Mouse (Mus musculus) MEL (cell line): ENCODE measurements at regions not wholly inside any gene's neighbourhood (a gene's known extent, or its start where the extent isn't known, plus 50 kb on each side); places are given as distances from the start of the nearest gene placed in this dataset.

Source experiments
- DNase-seq: peaks from one replicate; pipeline ENCODE4 v3.0.0; 2011; ENCODE audit warnings: low read depth, low spot score
- H3K27ac ChIP-seq: 2 replicates; pipeline ENCODE4 v1.5.1; 2012; ENCODE audit warnings: low read depth, mild to moderate bottlenecking, control low read depth, low read length, moderate library complexity; ENCODE audit not compliant: control insufficient read depth
- H3K27me3 ChIP-seq, 2 experiments: fragments of 150-350 bp in 1 of 2; sonication (generic) in 1 of 2; 2 replicates each; pipeline ENCODE4 v1.6.1; 2012; ENCODE audit warnings: low read length in 2 of 2, mild to moderate bottlenecking in 2 of 2, improper control_type of control experiment in 1 of 2, moderate library complexity in 1 of 2; ENCODE audit not compliant: insufficient read depth in 2 of 2, control insufficient read depth in 1 of 2
- H3K36me3 ChIP-seq, 2 experiments: 2 replicates each; pipeline ENCODE4 v1.6.1; 2012 to 2014; ENCODE audit warnings: low read length in 2 of 2, improper control_type of control experiment in 1 of 2, inconsistent platforms in 1 of 2, mild to moderate bottlenecking in 1 of 2; ENCODE audit not compliant: insufficient read depth in 2 of 2, control insufficient read depth in 1 of 2
- H3K4me1 ChIP-seq, 2 experiments: fragments of 150-350 bp in 1 of 2; sonication (generic) in 1 of 2; 2 replicates each; pipeline ENCODE4 v1.6.1; 2012; ENCODE audit warnings: low read length in 2 of 2, improper control_type of control experiment in 1 of 2, mild to moderate bottlenecking in 1 of 2; ENCODE audit not compliant: insufficient read depth in 2 of 2, control insufficient read depth in 1 of 2
- H3K4me3 ChIP-seq, 2 experiments: fragments of 150-350 bp in 1 of 2; sonication (generic) in 1 of 2; 2 replicates each; pipeline ENCODE4 v1.5.1; 2012; ENCODE audit warnings: low read depth in 2 of 2, low read length in 2 of 2, mild to moderate bottlenecking in 2 of 2, moderate library complexity in 2 of 2, control low read depth in 1 of 2, improper control_type of control experiment in 1 of 2; ENCODE audit not compliant: control insufficient read depth in 1 of 2, insufficient read depth in 1 of 2
- H3K79me2 ChIP-seq: 2 replicates; pipeline ENCODE4 v1.6.1; 2012; ENCODE audit warnings: mild to moderate bottlenecking, low read length, moderate library complexity; ENCODE audit not compliant: control insufficient read depth, poor library complexity, insufficient read depth
- H3K9ac ChIP-seq: 2 replicates; pipeline ENCODE4 v1.6.1; 2012; ENCODE audit warnings: low read depth, mild to moderate bottlenecking, control low read depth, low read length, moderate library complexity; ENCODE audit not compliant: control insufficient read depth, poor library complexity, severe bottlenecking
- H3K9me3 ChIP-seq: fragments of 150-350 bp; sonication (generic); replicated peaks from 2 replicates; pipeline ENCODE4 v1.6.1; 2012; ENCODE audit warnings: mild to moderate bottlenecking, low read length, improper control_type of control experiment, moderate library complexity; ENCODE audit not compliant: insufficient read depth
- BHLHE40 ChIP-seq: IDR thresholded peaks from 2 replicates; pipeline ENCODE4 v1.6.1; 2012; ENCODE audit warnings: low read depth, mild to moderate bottlenecking, inconsistent platforms, low read length, improper control_type of control experiment, borderline replicate concordance
- CHD1 ChIP-seq: IDR thresholded peaks from 2 replicates; pipeline ENCODE4 v1.6.1; 2012; ENCODE audit warnings: low read depth, mild to moderate bottlenecking, inconsistent platforms, low read length, improper control_type of control experiment
- E2F4 ChIP-seq: IDR thresholded peaks from 2 replicates; pipeline ENCODE4 v1.6.1; 2011; ENCODE audit warnings: low read depth, low read length, improper control_type of control experiment, borderline replicate concordance
- ETS1 ChIP-seq: IDR thresholded peaks from 2 replicates; pipeline ENCODE4 v1.6.1; 2012; ENCODE audit warnings: low read depth, mild to moderate bottlenecking, inconsistent platforms, low read length, improper control_type of control experiment, moderate library complexity
- MAZ ChIP-seq: IDR thresholded peaks from 2 replicates; pipeline ENCODE4 v1.6.1; 2012; ENCODE audit warnings: low read depth, mild to moderate bottlenecking, inconsistent platforms, low read length, improper control_type of control experiment
- MEF2A ChIP-seq: IDR thresholded peaks from 2 replicates; pipeline ENCODE4 v1.6.1; 2014; ENCODE audit warnings: low read depth, mild to moderate bottlenecking, inconsistent platforms, low read length, improper control_type of control experiment; ENCODE audit not compliant: poor library complexity, insufficient replicate concordance, severe bottlenecking; ENCODE audit errors: extremely low read depth
- MYB ChIP-seq: IDR thresholded peaks from 2 replicates; pipeline ENCODE4 v1.6.1; 2011; ENCODE audit warnings: mild to moderate bottlenecking, low read depth, low read length, improper control_type of control experiment
- NRF1 ChIP-seq: IDR thresholded peaks from 2 replicates; pipeline ENCODE4 v1.6.1; 2014; ENCODE audit warnings: low read depth, mild to moderate bottlenecking, inconsistent platforms, low read length, improper control_type of control experiment, moderate library complexity; ENCODE audit not compliant: poor library complexity, insufficient read depth, severe bottlenecking
- POLR2AphosphoS2 ChIP-seq: IDR thresholded peaks from 2 replicates; pipeline ENCODE4 v1.6.1; 2011; ENCODE audit warnings: low read length, improper control_type of control experiment
- POLR2AphosphoS5 ChIP-seq: IDR thresholded peaks from 2 replicates; pipeline ENCODE4 v1.6.1; 2012; ENCODE audit warnings: low read depth, borderline replicate concordance, mild to moderate bottlenecking, inconsistent platforms, low read length, moderate library complexity, mixed read lengths
- RAD21 ChIP-seq: IDR thresholded peaks from 2 replicates; pipeline ENCODE4 v1.6.1; 2011; ENCODE audit warnings: mild to moderate bottlenecking, low read depth, low read length, improper control_type of control experiment
- RCOR1 ChIP-seq: IDR thresholded peaks from 2 replicates; pipeline ENCODE4 v1.6.1; 2012; ENCODE audit warnings: low read depth, mild to moderate bottlenecking, inconsistent platforms, low read length, improper control_type of control experiment
- SIN3A ChIP-seq: IDR thresholded peaks from 2 replicates; pipeline ENCODE4 v1.6.1; 2012; ENCODE audit warnings: low read length, improper control_type of control experiment, inconsistent platforms
- SMC3 ChIP-seq: IDR thresholded peaks from 2 replicates; pipeline ENCODE4 v1.6.1; 2011; ENCODE audit warnings: low read depth, low read length, improper control_type of control experiment
- TAL1 ChIP-seq: IDR thresholded peaks from 2 replicates; pipeline ENCODE4 v1.6.1; 2012; ENCODE audit warnings: mild to moderate bottlenecking, inconsistent platforms, low read length, moderate library complexity, mixed read lengths
- TCF12 ChIP-seq: IDR thresholded peaks from 2 replicates; pipeline ENCODE4 v1.6.1; 2014; ENCODE audit warnings: low read depth, mild to moderate bottlenecking, inconsistent platforms, low read length, improper control_type of control experiment, moderate library complexity
- UBTF ChIP-seq: IDR thresholded peaks from 2 replicates; pipeline ENCODE4 v1.6.1; 2012; ENCODE audit warnings: low read depth, mild to moderate bottlenecking, inconsistent platforms, low read length, improper control_type of control experiment, moderate library complexity, borderline replicate concordance; ENCODE audit not compliant: insufficient read depth
- ZKSCAN1 ChIP-seq: IDR thresholded peaks from 2 replicates; pipeline ENCODE4 v1.6.1; 2012; ENCODE audit warnings: low read depth, mild to moderate bottlenecking, inconsistent platforms, low read length, improper control_type of control experiment, moderate library complexity
- ZMIZ1 ChIP-seq: IDR thresholded peaks from 2 replicates; pipeline ENCODE4 v1.6.1; 2012; ENCODE audit warnings: low read depth, mild to moderate bottlenecking, inconsistent platforms, low read length, improper control_type of control experiment, moderate library complexity
- ZNF384 ChIP-seq: IDR thresholded peaks from 2 replicates; pipeline ENCODE4 v1.6.1; 2012; ENCODE audit warnings: low read depth, mild to moderate bottlenecking, inconsistent platforms, low read length, improper control_type of control experiment

- Histone ChIP-seq H3K36me3 (no peaks in the 10 kb centered on the region), H3K79me2 (no peaks in the 10 kb centered on the region), H3K9ac (no peak overlapping the region), H3K9me3 (no peaks in the 10 kb centered on the region), H3K27ac (no peak overlapping the region), H3K27me3 (no peaks in the 10 kb centered on the region), H3K4me1 (no peaks in the 10 kb centered on the region), H3K4me3 (no peak overlapping the region)
- DNase-seq, result peak; percentile 2
- TF ChIP-seq ZNF384, result no peak
- no peak for TF ChIP-seq CHD1
- TF ChIP-seq ETS1, result no peak
- no peak for TF ChIP-seq MYB
- no peak for TF ChIP-seq UBTF
- TF ChIP-seq NRF1, result no peak
- TF ChIP-seq MEF2A, result no peak
- TF ChIP-seq TCF12, result no peak
- no peak for TF ChIP-seq POLR2AphosphoS5
- TF ChIP-seq SMC3, result no peak
- no peak for TF ChIP-seq POLR2AphosphoS2
- no peak for TF ChIP-seq E2F4
- TF ChIP-seq SIN3A, result no peak
Observed at GRCm38 (mm10) chr17:58643793-58644192, 347.4 kb downstream of the Pdzph1 start.

DNA sequence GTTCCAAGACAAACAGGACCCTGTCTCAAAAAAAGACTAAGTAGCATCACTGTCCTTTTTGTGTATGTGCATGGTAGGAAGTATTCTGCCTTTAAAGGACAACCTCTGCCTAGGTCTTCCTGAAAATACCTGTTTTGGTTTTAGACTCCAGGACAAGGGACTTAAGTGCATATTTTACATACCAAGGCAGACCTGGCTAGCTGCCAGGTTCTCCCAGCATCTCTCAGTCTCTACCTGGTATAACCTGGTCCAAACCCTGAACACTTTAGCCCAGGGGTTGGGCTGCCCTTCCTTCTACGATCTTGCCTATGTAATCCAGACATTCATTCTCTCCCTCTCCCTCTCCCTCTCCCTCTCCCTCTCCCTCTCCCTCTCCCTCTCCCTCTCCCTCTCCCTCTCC lies 348.9 kb downstream of the Pdzph1 start:
- H3K27me3 ChIP-seq, result no peaks in the 10 kb centered on the region
- no peak for TF ChIP-seq RAD21
- no peak for TF ChIP-seq BHLHE40
- no peak for TF ChIP-seq SIN3A
- TF ChIP-seq RCOR1, result no peak
- no peak for TF ChIP-seq TAL1
- no peak for TF ChIP-seq ZKSCAN1
- no peak for TF ChIP-seq SMC3
- no peak for TF ChIP-seq ZMIZ1
- TF ChIP-seq MAZ, result no peak
- TF ChIP-seq NRF1, result no peak
- H3K36me3 ChIP-seq, result no peaks in the 10 kb centered on the region
- H3K4me3 ChIP-seq, result no peak overlapping the region
- H3K9ac ChIP-seq, result no peak overlapping the region
- no peak for DNase-seq
- H3K4me1 ChIP-seq, result no peaks in the 10 kb centered on the region
- no peaks in the 10 kb centered on the region for H3K9me3 ChIP-seq
- no peaks in the 10 kb centered on the region for H3K79me2 ChIP-seq
- no peak overlapping the region for H3K27ac ChIP-seq
